Mouse (Mus musculus) urinary bladder, postnatal 4 days (tissue): ENCODE measurements around the gene Pmm1.
A peak's percentile ranks its signal among the peaks of the same experiment; 100 is the strongest.
"Not testable (repeated sequence)": the region's sequence is repeated elsewhere in the genome, so short reads cannot be mapped to it uniquely, and the experiment has no call there.

Source experiments
- DNase-seq, 2 experiments: peaks; one replicate each; pipeline ENCODE4 v3.0.0; 2021 to 2022; ENCODE audit warnings: low spot score in 2 of 2

Gene Pmm1

DNA sequence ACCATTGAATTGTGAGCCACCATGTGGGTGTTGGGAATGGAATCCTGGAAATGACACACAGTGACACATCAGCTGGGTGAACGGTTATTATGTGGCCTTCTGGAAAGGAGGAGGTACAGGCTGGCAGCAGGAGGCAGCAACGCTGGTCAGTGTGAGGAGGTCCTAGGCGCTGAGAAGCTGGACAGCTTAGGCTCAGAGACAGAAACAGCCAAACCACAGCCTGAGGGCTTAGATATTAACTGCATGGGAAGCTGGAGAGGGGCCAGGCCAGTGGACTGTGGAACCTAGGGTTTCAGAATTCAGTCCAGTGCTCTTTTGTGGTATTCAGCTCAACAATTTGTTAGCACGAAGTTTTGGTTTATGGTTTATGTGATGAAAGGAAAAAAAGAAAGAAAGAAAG is 33.0 kb downstream of the Pmm1 start:
- no peak for DNase-seq

DNA sequence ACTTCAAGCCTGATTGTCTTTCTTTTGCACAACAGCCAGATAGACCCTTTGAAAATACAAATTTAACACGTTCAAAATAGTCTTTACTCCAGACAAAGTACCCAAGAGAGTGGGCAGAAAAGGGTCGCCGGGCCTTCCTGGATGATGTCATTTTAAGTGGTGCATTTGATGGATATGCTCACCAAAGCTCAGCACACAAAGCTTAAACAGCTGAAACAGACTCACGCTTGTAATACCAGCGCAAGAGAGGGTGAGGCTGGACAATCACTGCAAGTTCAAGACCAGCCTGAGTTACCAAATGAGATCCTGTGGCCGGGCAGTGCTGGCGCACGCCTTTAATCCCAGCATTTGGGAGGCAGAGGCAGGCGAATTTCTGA is 34.3 kb downstream of the Pmm1 start:
- no peak for DNase-seq

DNA sequence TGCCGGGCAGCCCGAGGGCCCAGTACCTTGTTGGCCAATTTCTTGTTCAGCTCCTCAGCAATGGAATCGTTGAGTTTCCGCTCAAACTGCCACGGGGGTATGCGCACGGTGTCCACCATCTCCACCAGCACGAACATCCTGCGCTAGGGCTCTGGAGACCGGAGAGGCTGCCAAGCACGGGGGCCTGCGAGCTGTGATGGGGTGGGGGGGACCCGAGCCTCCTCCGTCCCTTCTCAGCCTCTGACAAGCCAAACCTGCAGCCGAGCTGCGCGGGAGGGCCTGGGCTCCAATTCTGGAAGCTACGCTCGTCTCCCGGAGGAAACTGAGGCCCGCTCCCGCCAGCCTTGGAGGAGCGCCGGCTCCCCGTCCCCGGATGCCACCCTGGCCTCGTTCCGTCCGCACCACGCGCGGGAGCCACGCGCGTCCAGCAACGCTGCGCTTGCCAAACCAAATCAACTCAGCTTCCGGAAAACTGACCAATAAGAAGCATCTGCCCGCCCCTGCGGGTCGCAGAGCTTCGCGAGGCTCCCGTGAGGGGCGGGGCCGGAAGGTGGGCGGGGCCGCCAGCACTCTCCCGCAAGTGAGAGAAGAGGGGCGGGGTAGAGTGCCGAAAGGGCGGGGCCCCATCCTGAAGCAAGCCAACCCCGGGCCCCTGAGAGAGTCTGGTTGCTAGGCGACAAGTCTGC is 34.8 kb downstream of the Pmm1 start, which contains the start of gene Polr3h:
Gene Polr3h (minus strand): TSS at position 481 of the 686 bp plus-strand sequence.
- DNase-seq = peak; percentile 93 to 95

DNA sequence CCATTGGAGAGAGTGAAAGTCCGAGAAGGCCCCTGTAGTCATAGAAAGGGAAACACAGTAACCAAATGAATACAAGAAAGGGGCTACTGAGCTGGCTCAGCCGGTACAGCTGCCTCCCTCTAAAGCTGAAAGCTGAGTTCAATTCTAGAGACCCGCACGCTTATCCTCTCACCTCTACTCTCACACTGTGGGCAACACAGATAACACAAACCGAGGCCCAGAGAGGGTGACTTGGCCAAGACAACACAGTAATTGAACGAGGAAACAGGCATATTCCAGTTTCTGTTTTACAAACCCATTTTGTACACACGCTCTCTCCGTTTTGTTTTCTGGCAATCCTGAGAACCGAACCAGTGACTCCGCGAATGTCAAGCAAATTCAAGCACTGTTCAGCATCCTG is 35.8 kb downstream of the Pmm1 start:
- DNase-seq = no peak

- no peak for DNase-seq
Observed at GRCm38 (mm10) chr15:81921255-81921654, 39.5 kb downstream of the Pmm1 start.

- DNase-seq = no peak
Observed at GRCm38 (mm10) chr15:81920546-81921217, 40.0 kb downstream of the Pmm1 start.

GRCm38 (mm10) chr15:81919062-81919461 is 41.7 kb downstream of the Pmm1 start:
- no peak for DNase-seq

GRCm38 (mm10) chr15:81917621-81918463 is 42.9 kb downstream of the Pmm1 start:
- peak in 1 of 2 experiments; percentile 72 for DNase-seq

DNA sequence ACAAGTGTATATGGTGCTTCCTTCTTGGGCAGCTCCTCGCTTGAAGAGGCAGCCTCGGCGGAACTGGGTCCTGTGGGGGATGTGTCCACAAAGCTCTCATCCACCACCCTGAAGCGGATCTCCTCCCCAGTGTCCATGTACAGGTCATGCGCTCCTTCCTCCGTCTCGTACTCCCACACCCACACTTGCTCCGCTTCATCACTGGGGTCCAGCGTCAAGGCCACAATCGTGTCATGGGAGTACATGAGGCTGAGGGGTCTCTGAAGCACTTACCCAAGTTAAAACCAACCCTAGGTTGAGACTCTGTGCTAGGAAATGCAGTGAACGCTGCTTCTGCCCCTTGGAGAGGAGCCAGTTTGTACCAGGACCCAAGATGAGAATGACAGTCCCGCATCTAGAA is 43.5 kb downstream of the Pmm1 start:
- no peak for DNase-seq

- no peak for DNase-seq
Observed at GRCm38 (mm10) chr15:81915663-81916062, 45.1 kb downstream of the Pmm1 start.

GRCm38 (mm10) chr15:81914668-81915067 is 46.1 kb downstream of the Pmm1 start:
- no peak for DNase-seq

- no peak for DNase-seq
Observed at GRCm38 (mm10) chr15:81912498-81912897, 48.2 kb downstream of the Pmm1 start.

- DNase-seq = not testable (repeated sequence)
Observed at GRCm38 (mm10) chr15:81908767-81909166, 52.0 kb downstream of the Pmm1 start.

DNA sequence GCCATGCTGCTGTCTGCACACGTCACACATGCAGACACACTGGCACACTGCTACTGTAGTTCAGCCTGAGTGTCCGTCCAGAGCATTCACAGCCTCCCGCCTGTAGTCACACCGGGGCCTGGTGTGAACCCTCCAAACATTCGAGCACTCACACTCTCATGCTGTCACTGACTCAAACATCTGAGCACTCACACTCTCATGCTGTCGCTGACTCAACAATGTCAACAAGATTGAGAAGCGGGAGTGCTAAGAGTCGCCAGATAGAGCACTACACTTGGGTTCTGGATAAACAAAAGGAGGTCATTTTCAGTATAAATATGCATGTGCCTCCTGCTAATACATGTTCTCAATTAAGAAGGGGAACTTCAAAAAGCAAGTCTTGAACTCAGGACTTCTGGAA is 52.8 kb downstream of the Pmm1 start:
- DNase-seq = no peak

DNA sequence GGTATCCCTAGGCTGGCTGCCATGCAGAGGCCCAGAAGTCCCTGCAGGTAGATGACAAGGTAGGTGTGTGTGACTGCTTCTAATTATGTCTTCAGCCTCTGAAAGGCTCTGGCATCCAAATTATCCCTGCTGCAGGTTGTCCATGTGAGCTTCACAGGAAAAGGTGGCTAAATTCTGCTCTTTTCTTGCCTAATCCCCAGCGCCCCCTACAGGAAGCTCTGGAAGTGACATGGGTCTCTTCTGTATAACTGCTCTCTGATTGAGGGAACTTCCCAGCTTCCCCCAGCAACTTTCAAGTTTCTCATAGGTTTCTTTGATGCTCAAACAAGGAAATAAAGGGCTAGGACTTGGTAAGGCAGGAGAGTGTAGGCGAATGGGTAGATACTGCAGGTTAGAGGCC is 55.8 kb downstream of the Pmm1 start:
- DNase-seq = peak; percentile 35 to 83
